ENCODE assay signal across 8 mouse cellular contexts in the genomic region with DNA sequence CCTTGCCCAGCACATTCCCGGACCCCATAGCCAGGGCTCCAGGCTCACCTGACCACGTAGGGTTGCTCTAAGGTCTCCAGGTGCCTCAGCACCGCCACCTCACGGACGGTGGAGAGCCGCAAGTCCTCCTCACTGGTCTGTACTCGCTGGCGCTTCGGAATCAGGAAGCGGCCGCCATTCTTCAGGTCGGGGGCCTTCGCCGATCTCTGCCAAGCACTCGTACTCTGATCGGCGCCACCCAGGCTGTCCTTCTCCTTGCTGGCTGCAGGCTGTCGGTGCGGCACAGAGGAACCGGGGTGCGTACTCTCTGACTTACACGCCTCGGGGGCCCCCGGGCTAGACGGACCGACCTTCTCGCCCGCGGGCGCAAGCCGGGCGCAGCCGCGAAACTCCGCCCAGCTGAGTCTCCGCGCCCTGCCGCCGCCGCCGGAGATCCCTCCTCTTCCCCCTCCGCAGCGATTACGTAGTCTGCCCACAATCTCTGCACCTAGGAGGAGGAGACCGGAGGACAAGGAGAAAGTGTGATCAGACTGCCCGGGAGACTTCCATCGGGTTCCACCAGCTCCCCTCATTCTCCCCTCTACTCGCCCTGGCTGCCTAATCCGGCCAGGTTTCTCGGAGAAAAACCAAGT. TPM values are rescaled to one million over a fixed set of nuclear protein-coding genes. Genes with fewer than 3 reads are reported as not detected.
A peak's percentile ranks its signal among the peaks of the same experiment; 100 is the strongest.
DNase-seq lines count a peak whose midpoint lies in the region; ATAC-seq and TF ChIP-seq lines count a peak whose summit lies in the region.

No protein-coding gene starts in this region.

- WGBS in embryonic facial prominence, embryonic 15.5 days = under 1% methylated on average over 50 of the region's 50 CpGs
- WGBS in small intestine, adult 2 months = under 1% methylated on average over 50 of the region's 50 CpGs

- peak; percentile 81 for TF ChIP-seq POLR2A in small intestine, adult 2 months (IDR thresholded peaks at IDR 0.05; ENCODE audit: low read depth, low read length)

- ATAC-seq in embryonic facial prominence, embryonic 15.5 days (ENCODE audit: insufficient number of reproducible peaks, low FRiP score, low TSS enrichment, low read depth) = peak; percentile 84
- ATAC-seq in megakaryocyte progenitor cell, adult 5-6 weeks (replicated peaks; ENCODE audit: poor library complexity) = peak; percentile 82

- peak; percentile 85 for DNase-seq in CD4-positive helper T cell, adult 2 months (ENCODE audit: low read depth, low spot score)
- DNase-seq in adrenal gland, adult 2 months = peak; percentile 93
- peak; percentile 77 to 80 for DNase-seq in heart, postnatal 14 days
- peak; percentile 82 to 89 for DNase-seq in kidney, postnatal 4 days
- DNase-seq in c-Kit-positive CD71-positive TER-119-positive erythroid progenitor cells, embryonic 14.5 days (ENCODE audit: low spot score) = no peak

- H3K4me2 ChIP-seq in embryonic facial prominence, embryonic 15.5 days (replicated peaks) = peak overlapping the region; percentile 96

- no peak overlapping the region; the same call in 1 of the 2 replicates for H3K27ac ChIP-seq in embryonic facial prominence, embryonic 15.5 days (replicated peaks)
- peak overlapping the region; percentile 78 for H3K27ac ChIP-seq in small intestine, adult 2 months (ENCODE audit: insufficient read depth, low read depth, low read length)

- H3K27me3 ChIP-seq in embryonic facial prominence, embryonic 15.5 days = peaks cover 26% of the 10 kb centered on the region
- H3K27me3 ChIP-seq in small intestine, adult 2 months (ENCODE audit: control insufficient read depth, insufficient read depth, low read length) = peaks cover 25% of the 10 kb centered on the region

- no peaks in the 10 kb centered on the region for H3K9me3 ChIP-seq in embryonic facial prominence, embryonic 15.5 days (replicated peaks)

- intact Hi-C loops in heart, postnatal 14 days (cut with DNase I) = no loop called here

- H3K9ac ChIP-seq in embryonic facial prominence, embryonic 15.5 days = peak overlapping the region; percentile 53

- peaks cover 26% of the 10 kb centered on the region for H3K4me1 ChIP-seq in embryonic facial prominence, embryonic 15.5 days
- H3K4me1 ChIP-seq in small intestine, adult 2 months (ENCODE audit: control insufficient read depth, insufficient read depth, insufficient read length, low read length) = peaks cover 8% of the 10 kb centered on the region

- peak overlapping the region; percentile 69 for H3K4me3 ChIP-seq in embryonic facial prominence, embryonic 15.5 days (replicated peaks)
- peak overlapping the region; percentile 78 for H3K4me3 ChIP-seq in small intestine, adult 2 months (ENCODE audit: low read depth, low read length)

- H3K36me3 ChIP-seq in embryonic facial prominence, embryonic 15.5 days = no peaks in the 10 kb centered on the region
- H3K36me3 ChIP-seq in small intestine, adult 2 months (ENCODE audit: control insufficient read depth, insufficient read depth, low read length) = no peaks in the 10 kb centered on the region

- peak; percentile 53 for TF ChIP-seq CTCF in small intestine, adult 2 months (IDR thresholded peaks at IDR 0.05; ENCODE audit: extremely low read depth, insufficient read length, insufficient replicate concordance, low read depth, low read length)

RNA-seq across cellular contexts. Expression of gene E030030I06Rik, which starts 0.5 kb away (rescaled TPM):
- 1 to 10 TPM; 4.7 to 9.8 TPM for total RNA-seq in adrenal gland, adult 2 months (2021)
- 4.3 and 8.1 TPM in 2 replicates for polyA plus RNA-seq in adrenal gland, adult 2 months (2012; rRNA removed)
- polyA plus RNA-seq in embryonic facial prominence, embryonic 15.5 days (2015; fragmentation: Nextera tagmentation; extraction: Ambion mirVana) = 11.8 and 15.8 TPM in 2 replicates
- total RNA-seq in heart, postnatal 14 days (2021) = 1 to 10 TPM; 2.0 to 3.4 TPM
- total RNA-seq in megakaryocyte progenitor cell, adult 5-6 weeks (2015) = 2.1 and 3.4 TPM in 2 replicates
- 4.5 and 32.2 TPM in 2 replicates for total RNA-seq in megakaryocyte progenitor cell, adult 5-6 weeks (2017)
- polyA plus RNA-seq in small intestine, adult 2 months (2012; rRNA removed) = 2.9 and 4.4 TPM in 2 replicates

RNA-seq across cellular contexts. Expression of gene Raet1e, which starts 9.8 kb away (rescaled TPM):
- 1 to 10 TPM in 1 of 2 experiments, under 1 TPM in 1; 0.31 to 2.2 TPM for total RNA-seq in adrenal gland, adult 2 months (2021)
- polyA plus RNA-seq in adrenal gland, adult 2 months (2012; rRNA removed) = 0.62 and 0.69 TPM in 2 replicates
- polyA plus RNA-seq in embryonic facial prominence, embryonic 15.5 days (2015; fragmentation: Nextera tagmentation; extraction: Ambion mirVana) = 5.1 and 5.6 TPM in 2 replicates
- total RNA-seq in heart, postnatal 14 days (2021) = under 1 TPM in 1 of 2 experiments, not detected in 1; 0.24 TPM
- 0.83 TPM in 1 of 2 replicates, not detected in the other for total RNA-seq in megakaryocyte progenitor cell, adult 5-6 weeks (2015)
- 0.37 and 0.71 TPM in 2 replicates for total RNA-seq in megakaryocyte progenitor cell, adult 5-6 weeks (2017)
- polyA plus RNA-seq in small intestine, adult 2 months (2012; rRNA removed) = 0.37 and 0.44 TPM in 2 replicates

RNA-seq across cellular contexts. Expression of gene H60b, which starts 9.8 kb away (rescaled TPM):
- total RNA-seq in adrenal gland, adult 2 months (2021) = under 1 TPM in 1 of 2 experiments, not detected in 1; 0.95 TPM
- polyA plus RNA-seq in adrenal gland, adult 2 months (2012; rRNA removed) = 0.55 and 0.76 TPM in 2 replicates
- polyA plus RNA-seq in embryonic facial prominence, embryonic 15.5 days (2015; fragmentation: Nextera tagmentation; extraction: Ambion mirVana) = 0.62 and 0.71 TPM in 2 replicates
- total RNA-seq in heart, postnatal 14 days (2021) = not detected
- not detected in 2 replicates for total RNA-seq in megakaryocyte progenitor cell, adult 5-6 weeks (2015)
- not detected in 2 replicates for total RNA-seq in megakaryocyte progenitor cell, adult 5-6 weeks (2017)
- not detected in 2 replicates for polyA plus RNA-seq in small intestine, adult 2 months (2012; rRNA removed)
